Mouse (Mus musculus): ENCODE data around the gene Ccpg1. TPM values are rescaled to one million over a fixed set of nuclear protein-coding genes. Genes with fewer than 3 reads are reported as not detected.

The Ccpg1 gene
- polyA plus RNA-seq, 1 experiment from 2014 or later: 31.3 TPM

DNA sequence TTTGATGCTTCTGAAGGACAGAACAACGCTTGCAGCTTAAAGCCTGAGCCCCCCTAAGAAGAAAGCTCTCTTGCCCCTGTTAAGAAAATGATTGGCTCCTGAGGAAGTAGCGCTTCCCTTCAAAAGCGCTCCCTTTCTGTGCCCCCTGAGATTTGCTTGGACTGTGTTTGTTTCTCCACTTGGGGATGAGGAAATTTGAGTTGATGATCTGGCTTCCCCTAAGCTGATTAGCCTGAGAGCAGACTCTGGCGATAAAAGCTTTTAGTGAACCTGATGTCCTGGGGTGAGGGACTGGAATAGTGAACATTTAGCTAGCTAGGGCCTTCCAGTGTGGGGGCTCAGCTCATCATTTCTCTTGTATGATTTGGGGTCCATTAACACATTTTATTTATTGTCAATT lies 63.7 kb downstream of the Ccpg1 start:
- 18% methylated on average over 4 of the region's 4 CpGs for WGBS
- ATAC-seq (replicated peaks; ENCODE audit: insufficient number of reproducible peaks, insufficient read depth, low FRiP score, low read depth): no peak
- Histone ChIP-seq H3K9me3 (replicated peaks) (no peaks in the 10 kb centered on the region), H3K9ac (no peak overlapping the region), H3K4me2 (no peak overlapping the region), H3K27me3 (no peaks in the 10 kb centered on the region), H3K36me3 (no peaks in the 10 kb centered on the region), H3K4me1 (replicated peaks) (peaks cover 17% of the 10 kb centered on the region), H3K4me3 (no peak overlapping the region), H3K27ac (no peak overlapping the region)

DNA sequence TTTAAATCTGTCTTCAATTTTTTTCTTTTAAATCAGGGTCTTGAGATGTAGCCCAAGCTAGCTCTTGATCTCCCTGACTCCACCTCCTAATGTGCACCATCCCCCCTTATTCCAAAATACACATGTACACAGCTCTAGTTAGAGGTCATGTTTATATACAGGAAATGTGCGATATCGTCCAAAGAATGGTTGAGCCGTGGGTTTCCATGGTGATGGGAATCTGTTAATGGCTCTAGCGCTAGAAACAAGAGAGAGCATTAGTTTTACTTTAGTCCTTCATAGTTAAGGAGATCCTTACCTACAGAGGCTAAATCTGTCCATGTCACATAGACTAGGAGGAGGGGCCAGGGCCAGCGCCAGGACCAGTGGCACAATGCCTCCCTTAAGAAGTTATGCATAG lies 64.6 kb downstream of the Ccpg1 start:
- no peak overlapping the region for H3K9ac ChIP-seq
- no peaks in the 10 kb centered on the region for H3K27me3 ChIP-seq
- H3K4me1 ChIP-seq (replicated peaks): peaks cover 11% of the 10 kb centered on the region; the same call in 1 of the 2 replicates
- H3K36me3 ChIP-seq: no peaks in the 10 kb centered on the region
- no peak overlapping the region for H3K4me3 ChIP-seq
- H3K27ac ChIP-seq: no peak overlapping the region
- no peak overlapping the region for H3K4me2 ChIP-seq
- no peak for ATAC-seq (replicated peaks; ENCODE audit: insufficient number of reproducible peaks, insufficient read depth, low FRiP score, low read depth)
- WGBS: 55% methylated on average over 5 of the region's 5 CpGs
- no peaks in the 10 kb centered on the region for H3K9me3 ChIP-seq (replicated peaks)

DNA sequence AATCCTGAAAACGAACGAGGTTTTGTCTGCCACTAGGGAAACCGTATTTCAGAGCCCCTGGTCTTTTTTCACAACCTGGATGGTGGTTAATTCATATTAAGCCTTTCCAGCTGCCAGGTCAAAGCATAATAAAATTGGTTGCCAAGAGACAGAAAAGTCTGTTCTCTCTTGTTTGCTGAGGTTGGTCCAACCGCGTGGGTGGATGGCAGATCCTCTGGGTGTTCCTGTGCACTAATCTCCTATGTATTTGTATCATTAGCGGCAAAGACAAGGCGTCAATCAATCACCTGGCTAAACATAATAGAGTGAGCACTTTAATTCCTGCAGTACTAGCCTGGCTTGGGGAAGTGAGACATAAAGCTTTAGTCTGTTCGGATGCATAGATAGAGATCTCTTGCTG lies 65.4 kb downstream of the Ccpg1 start:
- H3K9ac ChIP-seq: no peak overlapping the region
- H3K27ac ChIP-seq: no peak overlapping the region
- H3K36me3 ChIP-seq: no peaks in the 10 kb centered on the region
- H3K4me3 ChIP-seq: no peak overlapping the region
- ATAC-seq (replicated peaks; ENCODE audit: insufficient number of reproducible peaks, insufficient read depth, low FRiP score, low read depth): no peak
- WGBS: 67% methylated on average over 8 of the region's 8 CpGs
- no peaks in the 10 kb centered on the region for H3K27me3 ChIP-seq
- H3K4me2 ChIP-seq: no peak overlapping the region
- H3K4me1 ChIP-seq (replicated peaks): 0 out of 2 replicates have a peak, but pooled peaks cover 3% of the 10 kb centered on the region
- no peaks in the 10 kb centered on the region for H3K9me3 ChIP-seq (replicated peaks)

DNA sequence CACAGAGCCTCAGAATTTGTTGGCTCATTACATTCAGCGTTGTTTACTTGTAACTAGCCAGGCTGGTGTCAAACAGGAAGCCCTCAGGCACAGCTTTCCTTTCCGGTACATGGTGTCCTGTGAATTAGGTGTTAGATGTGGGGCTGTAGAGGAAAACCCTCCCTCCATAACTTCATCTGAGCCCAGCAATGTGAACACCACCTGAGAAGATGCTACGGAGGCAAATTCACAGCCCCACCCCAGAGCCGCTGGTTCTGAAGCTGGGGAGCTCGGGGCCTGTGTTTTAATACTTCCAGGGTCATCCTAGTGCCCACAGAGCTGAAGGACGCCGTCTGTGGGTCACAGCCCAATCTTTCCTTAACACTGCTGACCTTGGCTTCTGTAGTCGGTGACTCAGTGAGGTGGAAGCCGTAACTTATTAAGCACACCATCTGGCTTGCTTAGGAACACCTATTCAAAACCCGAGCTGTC lies 70.2 kb downstream of the Ccpg1 start:
- ATAC-seq (replicated peaks; ENCODE audit: insufficient number of reproducible peaks, insufficient read depth, low FRiP score, low read depth): no peak
- 56% methylated on average over 10 of the region's 10 CpGs for WGBS
- Histone ChIP-seq H3K9ac (no peak overlapping the region), H3K27me3 (no peaks in the 10 kb centered on the region), H3K27ac (no peak overlapping the region), H3K4me1 (replicated peaks) (no peaks in the 10 kb centered on the region), H3K4me2 (no peak overlapping the region), H3K9me3 (replicated peaks) (no peaks in the 10 kb centered on the region), H3K36me3 (no peaks in the 10 kb centered on the region), H3K4me3 (no peak overlapping the region)

DNA sequence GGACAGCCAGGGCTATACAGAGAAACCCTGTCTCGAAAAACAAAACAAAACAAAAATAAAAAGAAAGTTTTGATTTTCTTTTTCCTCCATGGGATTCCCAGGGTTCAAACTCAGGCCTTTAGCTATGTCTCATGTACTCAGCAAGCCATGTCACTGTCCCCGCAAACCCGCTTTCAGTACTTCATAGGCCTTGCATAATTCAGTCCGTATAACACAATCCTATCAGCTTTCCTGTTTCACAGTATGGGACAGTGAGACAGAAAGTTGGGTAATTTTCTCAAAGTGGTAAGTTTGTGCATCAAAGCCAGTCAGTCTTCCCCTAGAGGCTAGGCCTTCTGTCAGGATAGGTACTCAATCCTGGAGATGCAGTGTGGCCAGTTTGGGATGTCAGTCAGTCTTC lies 74.0 kb downstream of the Ccpg1 start:
- Histone ChIP-seq H3K9ac (no peak overlapping the region), H3K4me3 (no peak overlapping the region), H3K4me2 (no peak overlapping the region), H3K36me3 (no peaks in the 10 kb centered on the region), H3K4me1 (replicated peaks) (peaks cover 3% of the 10 kb centered on the region), H3K27ac (no peak overlapping the region), H3K9me3 (replicated peaks) (no peaks in the 10 kb centered on the region), H3K27me3 (no peaks in the 10 kb centered on the region)
- 82% methylated on average over 4 of the region's 4 CpGs for WGBS
- no peak for ATAC-seq (replicated peaks; ENCODE audit: insufficient number of reproducible peaks, insufficient read depth, low FRiP score, low read depth)

DNA sequence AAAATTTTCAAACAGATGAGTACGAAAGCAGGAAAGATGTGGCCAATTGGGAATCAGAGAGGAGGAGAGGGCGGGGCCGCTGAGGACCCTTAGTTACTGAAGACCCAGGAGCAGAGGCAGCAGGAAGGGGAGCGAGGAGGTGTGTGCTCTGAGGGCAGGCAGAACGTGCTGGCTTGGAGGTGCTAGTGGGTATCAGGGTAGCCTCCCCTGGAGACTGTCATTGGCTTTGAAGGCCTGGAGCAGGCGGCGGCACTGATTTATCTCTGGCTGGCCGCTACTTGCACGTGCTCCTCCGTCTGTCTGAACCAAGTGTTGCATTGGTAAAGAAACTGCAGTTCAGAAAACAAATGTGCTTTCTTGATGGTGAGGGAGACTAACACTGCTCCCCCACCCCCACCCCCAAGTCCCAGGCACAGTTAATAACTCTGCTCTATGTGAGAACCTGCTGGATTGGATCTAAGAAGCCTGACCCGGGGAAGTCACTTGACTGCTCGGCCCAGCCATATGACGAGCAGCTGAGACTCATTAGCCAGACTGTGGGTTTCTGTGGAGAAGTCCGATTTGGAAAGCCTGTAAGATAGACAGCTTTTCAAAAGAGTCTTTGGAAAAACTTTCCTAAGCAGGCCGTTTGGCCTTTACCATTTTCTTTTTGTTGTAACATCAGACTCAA lies 78.5 kb downstream of the Ccpg1 start:
- WGBS: 28% methylated on average over 15 of the region's 15 CpGs
- H3K4me3 ChIP-seq: no peak overlapping the region
- H3K27me3 ChIP-seq: no peaks in the 10 kb centered on the region
- no peak; the same call in 1 of the 2 replicates for ATAC-seq (replicated peaks; ENCODE audit: insufficient number of reproducible peaks, insufficient read depth, low FRiP score, low read depth)
- H3K4me1 ChIP-seq (replicated peaks): peaks cover 19% of the 10 kb centered on the region
- no peaks in the 10 kb centered on the region; the same call in 1 of the 2 replicates for H3K36me3 ChIP-seq
- no peak overlapping the region for H3K9ac ChIP-seq
- H3K4me2 ChIP-seq: peak overlapping the region; percentile 36
- no peak overlapping the region for H3K27ac ChIP-seq
- no peaks in the 10 kb centered on the region for H3K9me3 ChIP-seq (replicated peaks)

Small RNAs within 50 kb of the gene (microRNA-seq; reads per million reads assigned to microRNA genes)
- not detected for gene Gm27353

Other genes with a start within 250 kb of the Ccpg1 start
- 0.40 and 0.43 TPM in 2 replicates for gene Prtg, start 178.6 kb upstream of the Ccpg1 start, polyA plus RNA-seq (2015; fragmentation: Nextera tagmentation; extraction: Ambion mirVana)
- gene Pygo1, start 59.8 kb upstream of the Ccpg1 start, polyA plus RNA-seq (2015; fragmentation: Nextera tagmentation; extraction: Ambion mirVana): 2.1 and 2.6 TPM in 2 replicates
- 0.58 and 0.85 TPM in 2 replicates for gene Dyx1c1, start 26.6 kb upstream of the Ccpg1 start, polyA plus RNA-seq (2015; fragmentation: Nextera tagmentation; extraction: Ambion mirVana)
- not detected in 2 replicates for gene Gm44503, start 26.6 kb upstream of the Ccpg1 start, polyA plus RNA-seq (2015; fragmentation: Nextera tagmentation; extraction: Ambion mirVana)
- gene Ccpg1os, start within 50 bp of the Ccpg1 start, polyA plus RNA-seq (2015; fragmentation: Nextera tagmentation; extraction: Ambion mirVana): 12.8 and 15.4 TPM in 2 replicates
- 4.7 and 8.0 TPM in 2 replicates for gene Pigb, start 54.9 kb downstream of the Ccpg1 start, polyA plus RNA-seq (2015; fragmentation: Nextera tagmentation; extraction: Ambion mirVana)
- gene Rab27a, start 59.4 kb downstream of the Ccpg1 start, polyA plus RNA-seq (2015; fragmentation: Nextera tagmentation; extraction: Ambion mirVana): 3.7 and 7.8 TPM in 2 replicates
- not detected in 2 replicates for gene Khdc3, start 116.4 kb downstream of the Ccpg1 start, polyA plus RNA-seq (2015; fragmentation: Nextera tagmentation; extraction: Ambion mirVana)
- not detected in 2 replicates for gene Gm20509, start 117.0 kb downstream of the Ccpg1 start, polyA plus RNA-seq (2015; fragmentation: Nextera tagmentation; extraction: Ambion mirVana)
- 77.1 and 79.6 TPM in 2 replicates for gene Rsl24d1, start 128.0 kb downstream of the Ccpg1 start, polyA plus RNA-seq (2015; fragmentation: Nextera tagmentation; extraction: Ambion mirVana)